Mouse (Mus musculus) midbrain, embryonic 11.5 days (tissue): ENCODE results near the gene Rbm5. TPM values are rescaled to one million over a fixed set of nuclear protein-coding genes. Genes with fewer than 3 reads are reported as not detected.
A peak's percentile ranks its signal among the peaks of the same experiment; 100 is the strongest.

Source experiments
- ATAC-seq: fragments of 200-750 bp; cut with Nextera tagmentation; 2 replicates; pipeline ENCODE4 v1.8.0; 2017; ENCODE audit warnings: moderate TSS enrichment, moderate library complexity; ENCODE audit not compliant: low FRiP score
- DNase-seq: peaks from one replicate; pipeline ENCODE4 v3.0.0; 2015; ENCODE audit warnings: low spot score; ENCODE audit errors: missing footprints
- H3K27ac ChIP-seq: fragments of 300-500 bp; sonication (generic); 2 replicates; pipeline ENCODE4 v1.5.1; 2014; ENCODE audit warnings: low read depth, low read length
- H3K27me3 ChIP-seq: fragments of 300-500 bp; sonication (generic); 2 replicates; pipeline ENCODE4 v1.6.1; 2014; ENCODE audit warnings: mild to moderate bottlenecking, low read length, moderate library complexity, mixed read lengths; ENCODE audit not compliant: control insufficient read depth, insufficient read depth
- H3K36me3 ChIP-seq: fragments of 300-500 bp; sonication (generic); 2 replicates; pipeline ENCODE4 v1.6.1; 2014; ENCODE audit warnings: mild to moderate bottlenecking, low read length, moderate library complexity, mixed read lengths; ENCODE audit not compliant: control insufficient read depth, insufficient read depth
- H3K4me1 ChIP-seq: fragments of 300-500 bp; sonication (generic); 2 replicates; pipeline ENCODE4 v1.6.1; 2014; ENCODE audit warnings: low read length; ENCODE audit not compliant: control insufficient read depth, insufficient read depth
- H3K4me2 ChIP-seq: fragments of 300-500 bp; sonication (generic); 2 replicates; pipeline ENCODE4 v1.6.1; 2014; ENCODE audit warnings: mild to moderate bottlenecking, moderate library complexity
- H3K4me3 ChIP-seq: fragments of 300-500 bp; sonication (generic); 2 replicates; pipeline ENCODE4 v1.5.1; 2014; ENCODE audit warnings: low read depth, low read length
- H3K9ac ChIP-seq: fragments of 300-500 bp; sonication (generic); 2 replicates; pipeline ENCODE4 v1.6.1; 2014; ENCODE audit warnings: low read length
- H3K9me3 ChIP-seq: fragments of 300-500 bp; sonication (generic); 2 replicates; pipeline ENCODE4 v1.6.1; 2016; ENCODE audit warnings: low read length; ENCODE audit not compliant: control insufficient read depth
- WGBS: fragments of 180-500 bp; shearing (Covaris S2); extraction: QIAGEN DNeasy Blood & Tissue Kit; methylation state at CpG from one replicate; pipeline ENCODE4 v1.1.7; 2014; 5-methylcytosine and 5-hydroxymethylcytosine counted together
- polyA plus RNA-seq: library from polyadenylated mRNA; unstranded; fragments of >200 nt; fragmentation: Nextera tagmentation; extraction: Ambion mirVana; gene quantifications from 2 replicates; pipeline ENCODE4 v1.2.1, GENCODE M21; 2014

The Rbm5 gene
- polyA plus RNA-seq, 1 experiment from 2014 or later: 191 TPM

GRCm38 (mm10) chr9:107738020-107738840 lies 32.6 kb downstream of the Rbm5 start:
- H3K27ac ChIP-seq: peak overlapping the region; percentile 12
- H3K4me2 ChIP-seq: no peak overlapping the region
- no peak overlapping the region for H3K4me3 ChIP-seq
- peaks cover 30% of the 10 kb centered on the region for H3K4me1 ChIP-seq
- no peaks in the 10 kb centered on the region for H3K27me3 ChIP-seq
- DNase-seq: peak; percentile 100
- H3K9ac ChIP-seq: no peak overlapping the region
- H3K36me3 ChIP-seq: peaks cover 30% of the 10 kb centered on the region
- 22% methylated on average over 7 of the region's 7 CpGs for WGBS
- H3K9me3 ChIP-seq: no peaks in the 10 kb centered on the region
- ATAC-seq: peak; percentile 51

DNA sequence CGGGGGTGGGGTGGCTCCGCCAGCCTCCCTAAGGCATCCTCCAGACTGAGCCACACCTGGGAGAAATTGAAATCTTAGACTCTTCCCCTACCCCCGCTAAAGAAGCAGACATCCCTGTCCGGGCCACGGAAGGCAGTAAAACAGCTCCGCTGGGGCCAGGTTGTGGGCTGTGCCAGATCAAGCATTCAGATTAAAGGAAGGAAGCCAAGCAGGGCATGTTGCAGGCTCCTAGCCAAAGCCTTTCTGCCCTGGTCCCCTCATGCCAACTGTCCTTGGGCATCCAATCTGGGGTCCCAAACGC lies 34.7 kb downstream of the Rbm5 start:
- Histone ChIP-seq H3K36me3 (peaks cover 16% of the 10 kb centered on the region; the same call in 1 of the 2 replicates), H3K27me3 (no peaks in the 10 kb centered on the region), H3K4me1 (peaks cover 30% of the 10 kb centered on the region), H3K4me2 (peak overlapping the region; percentile 34), H3K9me3 (no peaks in the 10 kb centered on the region), H3K9ac (peak overlapping the region; percentile 47), H3K27ac (peak overlapping the region; percentile 55), H3K4me3 (peak overlapping the region; percentile 5; the same call in 1 of the 2 replicates)
- 4% methylated on average over 7 of the region's 7 CpGs for WGBS
- DNase-seq (no peak), ATAC-seq (no peak)

DNA sequence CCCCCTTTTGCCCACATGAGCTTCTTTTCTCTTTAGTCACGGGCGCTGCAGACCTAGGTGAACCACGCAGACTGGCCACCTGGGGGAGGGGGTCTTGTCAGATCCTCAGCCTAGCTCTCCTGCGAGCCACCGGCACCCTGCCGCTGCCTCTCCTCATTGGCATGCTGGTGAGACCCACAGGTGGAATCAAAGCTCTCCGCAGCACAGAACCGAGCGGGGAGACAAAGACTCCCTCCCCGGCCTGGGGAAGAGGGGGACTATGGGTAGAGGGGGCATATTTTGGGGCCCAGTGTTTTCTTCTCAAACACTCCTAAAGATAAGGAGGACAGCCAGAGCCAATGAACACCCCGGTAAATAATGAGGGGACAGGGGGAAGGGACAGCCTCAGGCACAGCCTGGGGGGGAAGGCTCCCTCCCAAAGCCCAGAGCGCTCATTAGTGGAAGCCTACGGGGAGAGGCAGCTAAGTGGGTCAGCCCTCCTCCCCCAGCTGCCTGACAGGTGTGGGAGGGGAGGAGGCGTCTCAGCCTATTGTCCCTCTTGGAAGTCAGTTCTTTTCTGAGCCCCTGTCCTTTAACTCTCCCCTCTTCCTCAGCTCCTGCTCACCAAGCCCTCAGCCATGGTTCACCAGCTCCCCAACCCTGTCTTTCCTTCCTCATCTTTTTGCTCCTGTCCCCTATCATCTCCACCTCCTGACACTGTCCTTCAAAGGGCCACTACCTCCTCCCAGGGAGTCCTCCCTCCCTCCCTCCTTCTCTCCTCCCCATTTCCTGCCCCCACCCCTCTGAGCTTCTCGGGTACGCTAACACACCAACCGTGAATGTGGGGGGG lies 35.2 kb downstream of the Rbm5 start:
- Histone ChIP-seq H3K36me3 (peaks cover 11% of the 10 kb centered on the region; the same call in 1 of the 2 replicates), H3K4me1 (peaks cover 36% of the 10 kb centered on the region), H3K9ac (peak overlapping the region; percentile 47), H3K27ac (peak overlapping the region; percentile 55), H3K9me3 (no peaks in the 10 kb centered on the region), H3K4me2 (peak overlapping the region; percentile 34), H3K4me3 (peak overlapping the region; percentile 14), H3K27me3 (no peaks in the 10 kb centered on the region)
- 4% methylated on average over 17 of the region's 17 CpGs for WGBS
- ATAC-seq (0 out of 2 replicates have a peak, but pooled peaks have one; percentile 8), DNase-seq (no peak)

GRCm38 (mm10) chr9:107734567-107734971 lies 36.2 kb downstream of the Rbm5 start:
- 25% methylated on average over 7 of the region's 7 CpGs for WGBS
- H3K27ac ChIP-seq: peak overlapping the region; percentile 55
- H3K4me1 ChIP-seq: peaks cover 46% of the 10 kb centered on the region
- H3K4me2 ChIP-seq: no peak overlapping the region; the same call in 1 of the 2 replicates
- H3K27me3 ChIP-seq: no peaks in the 10 kb centered on the region
- DNase-seq (no peak), ATAC-seq (peak; percentile 27; the same call in 1 of the 2 replicates)
- peaks cover 3% of the 10 kb centered on the region; the same call in 1 of the 2 replicates for H3K36me3 ChIP-seq
- H3K4me3 ChIP-seq: no peak overlapping the region
- peak overlapping the region; percentile 24; the same call in 1 of the 2 replicates for H3K9ac ChIP-seq
- no peaks in the 10 kb centered on the region for H3K9me3 ChIP-seq

GRCm38 (mm10) chr9:107729709-107730108 lies 41.1 kb downstream of the Rbm5 start:
- Histone ChIP-seq H3K27ac (0 out of 2 replicates have a peak overlapping the region, but pooled peaks have one; percentile 12), H3K27me3 (no peaks in the 10 kb centered on the region), H3K4me2 (no peak overlapping the region), H3K4me3 (no peak overlapping the region), H3K9ac (no peak overlapping the region), H3K4me1 (peaks cover 35% of the 10 kb centered on the region), H3K36me3 (no peaks in the 10 kb centered on the region), H3K9me3 (no peaks in the 10 kb centered on the region)
- WGBS: 11% methylated on average over 3 of the region's 3 CpGs
- peak; percentile 91 for DNase-seq
- peak; percentile 49 for ATAC-seq

DNA sequence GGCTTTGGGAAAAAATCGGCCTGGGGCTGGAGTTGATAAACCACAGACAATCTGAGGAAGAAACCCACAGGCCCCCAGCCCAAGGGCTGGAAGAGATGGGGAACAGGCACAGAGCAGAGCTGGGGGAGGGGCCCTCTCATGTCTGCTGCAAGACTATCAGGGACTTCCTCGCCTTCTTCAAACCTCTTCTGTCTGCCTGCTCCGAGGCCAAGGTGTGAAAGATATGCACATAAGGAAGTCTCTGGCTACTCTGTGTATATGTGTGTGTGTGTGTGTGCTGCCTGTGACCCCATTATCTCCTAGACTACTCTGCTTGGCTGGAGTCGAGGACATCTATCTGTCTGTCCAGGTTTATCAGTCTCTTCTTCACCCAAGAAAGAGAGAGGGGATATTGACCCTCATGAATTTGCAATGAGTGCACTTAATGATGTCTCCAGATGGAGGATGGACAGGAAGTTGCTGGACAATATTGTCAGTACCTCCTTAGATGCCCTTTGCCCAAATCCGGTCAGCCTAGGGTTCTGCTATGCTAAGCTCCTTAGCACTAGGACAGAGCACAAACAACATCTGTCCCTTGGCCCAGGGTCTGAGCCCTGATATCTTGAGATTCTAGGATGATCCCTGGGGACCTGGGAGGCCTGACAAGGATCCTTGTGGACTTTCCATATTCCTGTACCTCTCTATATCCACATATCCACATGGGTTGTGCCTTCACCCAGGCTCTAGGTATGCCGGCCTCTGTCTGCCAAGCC lies 41.7 kb downstream of the Rbm5 start:
- H3K27ac ChIP-seq: 0 out of 2 replicates have a peak overlapping the region, but pooled peaks have one; percentile 32
- no peak overlapping the region for H3K4me2 ChIP-seq
- 61% methylated on average over 6 of the region's 6 CpGs for WGBS
- ATAC-seq (peak; percentile 26; the same call in 1 of the 2 replicates), DNase-seq (no peak)
- no peaks in the 10 kb centered on the region for H3K36me3 ChIP-seq
- no peak overlapping the region for H3K4me3 ChIP-seq
- peaks cover 32% of the 10 kb centered on the region for H3K4me1 ChIP-seq
- no peaks in the 10 kb centered on the region for H3K9me3 ChIP-seq
- no peaks in the 10 kb centered on the region for H3K27me3 ChIP-seq
- no peak overlapping the region for H3K9ac ChIP-seq

DNA sequence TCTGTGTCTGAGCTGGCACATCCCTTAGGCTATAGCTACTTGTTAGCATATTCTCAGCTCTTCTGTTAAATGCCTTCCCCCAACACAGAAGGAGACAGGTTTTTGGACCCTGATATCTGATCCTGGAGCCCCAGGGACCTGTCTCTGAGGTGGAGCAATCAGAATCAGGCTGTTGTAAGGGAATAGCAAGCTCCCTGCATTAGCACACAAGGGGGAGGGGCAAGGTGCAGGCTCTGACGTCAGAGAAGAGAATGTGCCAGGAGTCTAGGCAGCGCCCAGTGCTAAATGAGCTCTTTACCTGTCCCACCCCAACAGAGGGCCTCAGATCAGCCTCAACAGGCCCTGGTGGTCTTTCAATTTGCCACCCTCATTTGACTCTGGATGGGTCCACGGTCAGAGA lies 43.8 kb downstream of the Rbm5 start:
- no peaks in the 10 kb centered on the region for H3K27me3 ChIP-seq
- H3K27ac ChIP-seq: no peak overlapping the region
- peaks cover 45% of the 10 kb centered on the region for H3K4me1 ChIP-seq
- WGBS: 57% methylated on average over 3 of the region's 3 CpGs
- H3K9ac ChIP-seq: no peak overlapping the region; the same call in 1 of the 2 replicates
- H3K36me3 ChIP-seq: no peaks in the 10 kb centered on the region
- H3K9me3 ChIP-seq: no peaks in the 10 kb centered on the region
- no peak overlapping the region for H3K4me3 ChIP-seq
- ATAC-seq (no peak), DNase-seq (no peak)
- H3K4me2 ChIP-seq: no peak overlapping the region

- 92% methylated on average over 1 of the region's 1 CpGs for WGBS
- Histone ChIP-seq H3K4me1 (peaks cover 31% of the 10 kb centered on the region), H3K9me3 (no peaks in the 10 kb centered on the region), H3K36me3 (no peaks in the 10 kb centered on the region), H3K27ac (no peak overlapping the region), H3K9ac (no peak overlapping the region), H3K4me2 (no peak overlapping the region), H3K27me3 (no peaks in the 10 kb centered on the region), H3K4me3 (no peak overlapping the region)
- no peak for ATAC-seq
- DNase-seq: no peak
Measured at GRCm38 (mm10) chr9:107724796-107725195, 46.0 kb downstream of the Rbm5 start.
